Mouse (Mus musculus): ENCODE measurements around the gene Emp2. TPM values are rescaled to one million over a fixed set of nuclear protein-coding genes. Genes with fewer than 3 reads are reported as not detected.

The Emp2 gene
- polyA plus RNA-seq, 1 experiment: 22.3 TPM

- Histone ChIP-seq H3K27me3 (ENCODE audit: control insufficient read depth, insufficient read depth, low read length, poor library complexity, severe bottlenecking) (no peaks in the 10 kb centered on the region), H3K9me3 (replicated peaks; ENCODE audit: control insufficient read depth, insufficient read depth, low read length, poor library complexity, severe bottlenecking) (no peaks in the 10 kb centered on the region), H3K4me1 (ENCODE audit: control insufficient read depth, insufficient read depth, low read length) (peaks cover 2% of the 10 kb centered on the region), H3K36me3 (ENCODE audit: control insufficient read depth, insufficient read depth, low read length, poor library complexity, severe bottlenecking) (no peaks in the 10 kb centered on the region), H3K4me3 (ENCODE audit: low read depth, low read length) (no peak overlapping the region), H3K9ac (ENCODE audit: low read depth, poor library complexity, severe bottlenecking) (no peak overlapping the region), H3K27ac (ENCODE audit: insufficient read depth, low read length) (no peak overlapping the region)
- TF ChIP-seq EP300 (IDR thresholded peaks at IDR 0.05; ENCODE audit: insufficient read depth, low read depth, low read length): 0 out of 2 replicates have a peak, but pooled peaks have one; percentile 38
- TF ChIP-seq POLR2A (IDR thresholded peaks at IDR 0.05; ENCODE audit: insufficient read depth, low read length): no peak
Measured at GRCm38 (mm10) chr16:10351050-10351636, 37.4 kb upstream of the Emp2 start.

GRCm38 (mm10) chr16:10349876-10350275 is 36.1 kb upstream of the Emp2 start:
- no peaks in the 10 kb centered on the region for H3K9me3 ChIP-seq (replicated peaks; ENCODE audit: control insufficient read depth, insufficient read depth, low read length, poor library complexity, severe bottlenecking)
- H3K4me1 ChIP-seq (ENCODE audit: control insufficient read depth, insufficient read depth, low read length): peaks cover 2% of the 10 kb centered on the region
- H3K4me3 ChIP-seq (ENCODE audit: low read depth, low read length): no peak overlapping the region
- H3K9ac ChIP-seq (ENCODE audit: low read depth, poor library complexity, severe bottlenecking): no peak overlapping the region
- TF ChIP-seq CTCF (IDR thresholded peaks at IDR 0.05; ENCODE audit: low read depth, low read length): no peak
- no peak for TF ChIP-seq POLR2A (IDR thresholded peaks at IDR 0.05; ENCODE audit: insufficient read depth, low read length)
- no peak for TF ChIP-seq EP300 (IDR thresholded peaks at IDR 0.05; ENCODE audit: insufficient read depth, low read depth, low read length)
- H3K27me3 ChIP-seq (ENCODE audit: control insufficient read depth, insufficient read depth, low read length, poor library complexity, severe bottlenecking): no peaks in the 10 kb centered on the region
- H3K36me3 ChIP-seq (ENCODE audit: control insufficient read depth, insufficient read depth, low read length, poor library complexity, severe bottlenecking): no peaks in the 10 kb centered on the region
- H3K27ac ChIP-seq (ENCODE audit: insufficient read depth, low read length): no peak overlapping the region

GRCm38 (mm10) chr16:10349436-10349835 is 35.7 kb upstream of the Emp2 start:
- TF ChIP-seq EP300 (IDR thresholded peaks at IDR 0.05; ENCODE audit: insufficient read depth, low read depth, low read length): no peak
- Histone ChIP-seq H3K27ac (ENCODE audit: insufficient read depth, low read length) (no peak overlapping the region), H3K9me3 (replicated peaks; ENCODE audit: control insufficient read depth, insufficient read depth, low read length, poor library complexity, severe bottlenecking) (no peaks in the 10 kb centered on the region), H3K27me3 (ENCODE audit: control insufficient read depth, insufficient read depth, low read length, poor library complexity, severe bottlenecking) (no peaks in the 10 kb centered on the region), H3K4me3 (ENCODE audit: low read depth, low read length) (no peak overlapping the region), H3K4me1 (ENCODE audit: control insufficient read depth, insufficient read depth, low read length) (peaks cover 2% of the 10 kb centered on the region), H3K9ac (ENCODE audit: low read depth, poor library complexity, severe bottlenecking) (no peak overlapping the region), H3K36me3 (ENCODE audit: control insufficient read depth, insufficient read depth, low read length, poor library complexity, severe bottlenecking) (no peaks in the 10 kb centered on the region)

- Histone ChIP-seq H3K4me3 (ENCODE audit: low read depth, low read length) (no peak overlapping the region), H3K27me3 (ENCODE audit: control insufficient read depth, insufficient read depth, low read length, poor library complexity, severe bottlenecking) (no peaks in the 10 kb centered on the region), H3K4me1 (ENCODE audit: control insufficient read depth, insufficient read depth, low read length) (peaks cover 2% of the 10 kb centered on the region), H3K27ac (ENCODE audit: insufficient read depth, low read length) (no peak overlapping the region), H3K9me3 (replicated peaks; ENCODE audit: control insufficient read depth, insufficient read depth, low read length, poor library complexity, severe bottlenecking) (no peaks in the 10 kb centered on the region), H3K9ac (ENCODE audit: low read depth, poor library complexity, severe bottlenecking) (no peak overlapping the region), H3K36me3 (ENCODE audit: control insufficient read depth, insufficient read depth, low read length, poor library complexity, severe bottlenecking) (no peaks in the 10 kb centered on the region)
- TF ChIP-seq CTCF (IDR thresholded peaks at IDR 0.05; ENCODE audit: low read depth, low read length): no peak
- TF ChIP-seq EP300 (IDR thresholded peaks at IDR 0.05; ENCODE audit: insufficient read depth, low read depth, low read length): no peak
- TF ChIP-seq POLR2A (IDR thresholded peaks at IDR 0.05; ENCODE audit: insufficient read depth, low read length): no peak
Measured at GRCm38 (mm10) chr16:10347551-10347950, 33.8 kb upstream of the Emp2 start.

GRCm38 (mm10) chr16:10341110-10341509 is 27.3 kb upstream of the Emp2 start:
- TF ChIP-seq EP300 (IDR thresholded peaks at IDR 0.05; ENCODE audit: insufficient read depth, low read depth, low read length) (no peak), POLR2A (IDR thresholded peaks at IDR 0.05; ENCODE audit: insufficient read depth, low read length) (no peak), CTCF (IDR thresholded peaks at IDR 0.05; ENCODE audit: low read depth, low read length) (no peak)
- Histone ChIP-seq H3K27ac (ENCODE audit: insufficient read depth, low read length) (no peak overlapping the region), H3K27me3 (ENCODE audit: control insufficient read depth, insufficient read depth, low read length, poor library complexity, severe bottlenecking) (no peaks in the 10 kb centered on the region), H3K9ac (ENCODE audit: low read depth, poor library complexity, severe bottlenecking) (no peak overlapping the region), H3K4me3 (ENCODE audit: low read depth, low read length) (no peak overlapping the region), H3K36me3 (ENCODE audit: control insufficient read depth, insufficient read depth, low read length, poor library complexity, severe bottlenecking) (no peaks in the 10 kb centered on the region), H3K4me1 (ENCODE audit: control insufficient read depth, insufficient read depth, low read length) (no peaks in the 10 kb centered on the region), H3K9me3 (replicated peaks; ENCODE audit: control insufficient read depth, insufficient read depth, low read length, poor library complexity, severe bottlenecking) (no peaks in the 10 kb centered on the region)

- Histone ChIP-seq H3K27me3 (ENCODE audit: control insufficient read depth, insufficient read depth, low read length, poor library complexity, severe bottlenecking) (no peaks in the 10 kb centered on the region), H3K4me1 (ENCODE audit: control insufficient read depth, insufficient read depth, low read length) (no peaks in the 10 kb centered on the region), H3K9me3 (replicated peaks; ENCODE audit: control insufficient read depth, insufficient read depth, low read length, poor library complexity, severe bottlenecking) (no peaks in the 10 kb centered on the region), H3K36me3 (ENCODE audit: control insufficient read depth, insufficient read depth, low read length, poor library complexity, severe bottlenecking) (no peaks in the 10 kb centered on the region), H3K27ac (ENCODE audit: insufficient read depth, low read length) (no peak overlapping the region), H3K4me3 (ENCODE audit: low read depth, low read length) (no peak overlapping the region), H3K9ac (ENCODE audit: low read depth, poor library complexity, severe bottlenecking) (no peak overlapping the region)
- no peak for TF ChIP-seq CTCF (IDR thresholded peaks at IDR 0.05; ENCODE audit: low read depth, low read length)
- no peak for TF ChIP-seq POLR2A (IDR thresholded peaks at IDR 0.05; ENCODE audit: insufficient read depth, low read length)
- TF ChIP-seq EP300 (IDR thresholded peaks at IDR 0.05; ENCODE audit: insufficient read depth, low read depth, low read length): no peak
Measured at GRCm38 (mm10) chr16:10339930-10340329, 26.2 kb upstream of the Emp2 start.
